Mouse (Mus musculus) adipose tissue, adult 10 weeks (tissue): ENCODE data around the gene Zfp951. TPM values are rescaled to one million over a fixed set of nuclear protein-coding genes. Genes with fewer than 3 reads are reported as not detected.

ENCODE experiments used
- polyA plus RNA-seq: library from polyadenylated mRNA; stranded (reverse); fragments of 350-450 nt; fragmentation: Illumina TruSeq; extraction: RNeasy Lipid Tissue Mini Kit (QIAGEN cat#74804); gene quantifications from one replicate; pipeline ENCODE4 v1.2.3, GENCODE M21; 2014; ENCODE audit warnings: low read depth, low replicate concordance

The Zfp951 gene
- polyA plus RNA-seq = 3.4 TPM

GRCm38 (mm10) chr5:104859962-104860525, at the start of gene Zfp951:
Zfp951 (minus strand) TSS chr5:104860070.

Other genes with a start within 250 kb of the Zfp951 start
- gene Abcg3, start 122.6 kb upstream of the Zfp951 start, polyA plus RNA-seq = 1.4 TPM